Mouse (Mus musculus): ENCODE data around the gene Atf6. TPM values are rescaled to one million over a fixed set of nuclear protein-coding genes. Genes with fewer than 3 reads are reported as not detected.

The Atf6 gene
- polyA plus RNA-seq, 1 experiment from 2014 or later, result 56.5 TPM

DNA sequence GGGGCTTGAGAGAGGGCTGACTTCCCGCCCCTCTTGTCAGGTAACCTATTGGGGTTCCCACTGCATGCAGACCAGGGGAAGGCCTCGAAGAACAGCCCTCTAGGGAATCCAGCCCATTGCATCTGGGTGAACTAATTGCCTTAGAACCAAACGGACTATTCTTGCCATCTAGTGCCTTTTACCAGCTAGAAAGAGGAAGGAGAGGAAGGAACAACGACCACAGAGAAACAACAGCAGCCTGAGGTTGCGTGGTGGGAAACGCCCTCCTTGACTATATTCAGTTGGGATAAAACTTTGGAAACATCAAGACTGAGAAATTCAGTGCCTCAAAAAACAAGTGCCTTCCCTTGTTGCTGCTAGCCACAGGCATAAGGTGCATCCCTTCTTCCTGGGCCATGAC is 183.7 kb downstream of the Atf6 start:
- Histone ChIP-seq H3K4me3 (ENCODE audit: inconsistent target) (no peak overlapping the region), H3K79me2 (ENCODE audit: inconsistent target) (no peaks in the 10 kb centered on the region), H3K27ac (no peak overlapping the region), H3K36me3 (ENCODE audit: inconsistent target) (no peaks in the 10 kb centered on the region)
- WGBS (ENCODE audit: missing documents), result 9% methylated on average over 6 of the region's 6 CpGs

DNA sequence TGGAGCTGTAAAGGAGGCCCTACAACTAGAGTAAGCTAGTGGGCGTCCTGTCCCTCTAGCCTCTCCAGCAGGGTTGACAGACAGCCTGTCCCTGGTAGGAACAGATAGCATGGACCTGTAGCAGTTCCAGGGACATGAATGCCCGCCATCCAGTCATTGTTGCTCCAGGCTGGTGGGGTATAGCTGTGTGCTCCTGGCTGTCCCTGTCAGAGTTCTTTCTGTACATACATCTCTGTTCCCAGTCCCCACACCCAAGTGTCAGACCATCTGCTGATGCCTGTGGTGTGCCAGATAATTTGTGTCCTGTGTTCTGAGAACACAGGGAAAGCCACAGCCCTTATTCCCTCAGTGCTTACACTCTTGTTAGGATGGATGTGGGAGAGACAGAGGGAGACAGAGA is 187.9 kb downstream of the Atf6 start:
- Histone ChIP-seq H3K79me2 (ENCODE audit: inconsistent target) (no peaks in the 10 kb centered on the region), H3K4me3 (ENCODE audit: inconsistent target) (no peak overlapping the region), H3K36me3 (ENCODE audit: inconsistent target) (no peaks in the 10 kb centered on the region), H3K27ac (no peak overlapping the region)
- 96% methylated on average over 2 of the region's 2 CpGs for WGBS (ENCODE audit: missing documents)

GRCm38 (mm10) chr1:170678861-170679260 is 188.7 kb downstream of the Atf6 start:
- H3K27ac ChIP-seq, result no peak overlapping the region
- H3K4me3 ChIP-seq (ENCODE audit: inconsistent target), result no peak overlapping the region
- WGBS (ENCODE audit: missing documents), result 83% methylated on average over 4 of the region's 4 CpGs
- no peaks in the 10 kb centered on the region for H3K36me3 ChIP-seq (ENCODE audit: inconsistent target)
- H3K79me2 ChIP-seq (ENCODE audit: inconsistent target), result no peaks in the 10 kb centered on the region

- Histone ChIP-seq H3K79me2 (ENCODE audit: inconsistent target) (no peaks in the 10 kb centered on the region), H3K36me3 (ENCODE audit: inconsistent target) (no peaks in the 10 kb centered on the region), H3K27ac (no peak overlapping the region), H3K4me3 (ENCODE audit: inconsistent target) (no peak overlapping the region)
- 95% methylated on average over 4 of the region's 4 CpGs for WGBS (ENCODE audit: missing documents)
Observed at GRCm38 (mm10) chr1:170677681-170678080, 189.9 kb downstream of the Atf6 start.

DNA sequence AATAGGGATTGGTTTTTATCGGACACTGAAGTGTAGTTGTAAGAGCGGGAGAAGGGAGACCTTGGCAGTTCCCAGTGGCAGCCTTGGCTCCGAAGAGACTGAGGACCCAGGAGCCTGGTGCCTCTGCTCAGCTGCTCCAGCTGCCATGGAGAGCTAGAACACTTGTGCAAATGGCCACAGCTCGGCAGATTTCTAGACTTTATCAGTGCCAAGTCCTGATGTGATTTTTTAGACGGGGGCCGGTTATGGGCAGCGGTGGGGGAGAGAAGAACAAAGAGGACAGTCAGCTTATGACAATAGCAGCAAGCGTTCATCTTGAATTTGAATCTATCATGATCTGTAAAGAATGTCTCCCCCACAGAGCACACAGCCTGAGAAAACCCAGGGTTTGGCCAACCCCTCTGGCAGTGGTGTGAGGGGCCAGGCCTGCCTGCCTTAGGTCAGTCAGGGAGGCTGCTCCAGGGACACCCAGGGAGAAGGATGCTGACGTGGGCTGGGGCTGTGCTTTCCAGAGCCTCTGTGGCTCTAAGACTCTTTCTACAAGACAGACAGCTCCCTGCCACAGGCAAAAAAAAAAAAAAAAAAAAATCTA is 193.3 kb downstream of the Atf6 start:
- Histone ChIP-seq H3K36me3 (ENCODE audit: inconsistent target) (no peaks in the 10 kb centered on the region), H3K79me2 (ENCODE audit: inconsistent target) (no peaks in the 10 kb centered on the region)
- 91% methylated on average over 9 of the region's 9 CpGs for WGBS (ENCODE audit: missing documents)

GRCm38 (mm10) chr1:170665200-170665599 is 202.4 kb downstream of the Atf6 start:
- Histone ChIP-seq H3K27ac (no peak overlapping the region), H3K4me3 (ENCODE audit: inconsistent target) (no peak overlapping the region), H3K36me3 (ENCODE audit: inconsistent target) (no peaks in the 10 kb centered on the region), H3K79me2 (ENCODE audit: inconsistent target) (no peaks in the 10 kb centered on the region)
- WGBS (ENCODE audit: missing documents), result 94% methylated on average over 7 of the region's 7 CpGs

More for the DNA sequence above, 193.3 kb downstream of the Atf6 start:
- H3K4me3 ChIP-seq (ENCODE audit: inconsistent target), result no peak overlapping the region
- H3K27ac ChIP-seq, result no peak overlapping the region

GRCm38 (mm10) chr1:170664620-170665185 is 202.9 kb downstream of the Atf6 start:
- WGBS (ENCODE audit: missing documents), result 94% methylated on average over 11 of the region's 11 CpGs
- no peak overlapping the region for H3K27ac ChIP-seq
- H3K36me3 ChIP-seq (ENCODE audit: inconsistent target), result no peaks in the 10 kb centered on the region
- no peak overlapping the region for H3K4me3 ChIP-seq (ENCODE audit: inconsistent target)
- no peaks in the 10 kb centered on the region for H3K79me2 ChIP-seq (ENCODE audit: inconsistent target)

DNA sequence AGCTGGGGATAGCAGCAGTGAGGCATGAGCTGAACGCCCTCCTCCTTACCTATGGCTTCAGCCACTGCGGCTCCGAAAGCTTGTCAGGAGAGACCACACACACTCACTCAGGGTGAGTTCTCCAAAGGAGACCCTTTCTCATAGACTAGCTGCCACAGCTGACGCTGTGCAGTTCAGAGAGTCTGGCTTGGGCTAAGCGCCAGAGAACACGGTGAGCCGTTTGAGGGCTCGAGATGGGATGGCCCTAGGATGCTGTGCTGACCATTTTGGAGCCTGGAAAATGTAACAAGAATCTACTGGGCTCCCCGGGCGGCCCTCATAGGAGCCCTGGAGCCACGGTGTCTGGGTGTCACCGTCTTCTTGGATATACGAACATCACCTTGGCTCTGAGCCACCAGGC is 208.3 kb downstream of the Atf6 start:
- WGBS (ENCODE audit: missing documents), result 94% methylated on average over 13 of the region's 13 CpGs
- Histone ChIP-seq H3K4me3 (ENCODE audit: inconsistent target) (no peak overlapping the region), H3K79me2 (ENCODE audit: inconsistent target) (no peaks in the 10 kb centered on the region), H3K36me3 (ENCODE audit: inconsistent target) (no peaks in the 10 kb centered on the region), H3K27ac (no peak overlapping the region)

DNA sequence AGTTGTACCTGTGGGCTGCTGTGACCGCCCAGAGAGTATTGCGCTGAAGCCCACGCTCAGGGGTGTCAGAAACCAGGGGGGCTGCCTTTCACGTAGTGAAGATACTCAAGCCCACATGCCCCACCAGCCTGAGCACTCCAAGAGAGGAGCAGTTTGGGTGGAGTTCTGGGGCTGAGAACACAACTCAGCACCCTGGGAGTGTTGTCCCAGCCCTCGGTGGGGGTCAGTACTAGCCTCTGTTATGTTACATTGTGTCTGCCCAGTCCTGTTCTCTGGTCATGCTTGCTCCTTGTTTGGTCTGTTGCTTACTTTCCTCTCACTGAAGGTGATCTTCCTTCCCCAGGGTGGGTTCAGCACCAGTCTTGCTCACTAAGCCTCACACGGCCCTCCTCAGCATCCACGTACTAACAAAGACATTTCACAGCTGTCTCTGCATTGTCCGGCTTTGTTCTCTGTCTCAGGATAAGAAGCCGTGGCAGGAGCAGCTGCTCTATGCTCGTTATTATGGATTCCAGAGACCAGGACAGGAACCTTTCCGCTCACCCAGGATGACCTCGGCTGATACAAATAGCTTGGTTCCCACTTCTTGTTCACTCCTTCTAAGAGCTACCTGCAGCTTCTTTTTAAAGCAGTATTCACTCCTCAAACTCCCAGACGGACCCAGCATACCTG is 209.8 kb downstream of the Atf6 start:
- WGBS (ENCODE audit: missing documents), result 95% methylated on average over 13 of the region's 13 CpGs
- no peaks in the 10 kb centered on the region for H3K79me2 ChIP-seq (ENCODE audit: inconsistent target)
- H3K27ac ChIP-seq, result no peak overlapping the region
- H3K4me3 ChIP-seq (ENCODE audit: inconsistent target), result no peak overlapping the region
- H3K36me3 ChIP-seq (ENCODE audit: inconsistent target), result no peaks in the 10 kb centered on the region

DNA sequence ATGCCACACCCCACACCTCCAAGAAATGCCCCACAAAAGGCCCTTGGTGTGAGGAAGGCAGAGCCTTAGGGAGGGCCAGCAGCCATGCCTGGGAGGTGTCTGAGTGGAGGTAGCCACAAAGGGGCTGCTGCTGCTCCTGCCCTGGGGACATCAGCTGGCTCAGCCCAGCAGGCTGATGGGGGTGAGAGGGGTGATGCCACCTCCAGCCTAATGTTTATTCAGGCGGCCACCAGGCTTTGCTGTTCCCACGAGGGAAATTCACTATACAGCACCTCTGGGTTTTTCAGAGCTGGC is 210.4 kb downstream of the Atf6 start:
- Histone ChIP-seq H3K4me3 (ENCODE audit: inconsistent target) (no peak overlapping the region), H3K79me2 (ENCODE audit: inconsistent target) (no peaks in the 10 kb centered on the region), H3K27ac (no peak overlapping the region), H3K36me3 (ENCODE audit: inconsistent target) (no peaks in the 10 kb centered on the region)
- WGBS (ENCODE audit: missing documents), result 80% methylated on average over 2 of the region's 2 CpGs

GRCm38 (mm10) chr1:170656518-170657227 is 210.9 kb downstream of the Atf6 start:
- Histone ChIP-seq H3K4me3 (ENCODE audit: inconsistent target) (no peak overlapping the region), H3K79me2 (ENCODE audit: inconsistent target) (no peaks in the 10 kb centered on the region), H3K36me3 (ENCODE audit: inconsistent target) (no peaks in the 10 kb centered on the region), H3K27ac (no peak overlapping the region)
- WGBS (ENCODE audit: missing documents), result 91% methylated on average over 11 of the region's 11 CpGs

GRCm38 (mm10) chr1:170655280-170655917 is 212.2 kb downstream of the Atf6 start:
- Histone ChIP-seq H3K4me3 (ENCODE audit: inconsistent target) (no peak overlapping the region), H3K27ac (no peak overlapping the region), H3K36me3 (ENCODE audit: inconsistent target) (no peaks in the 10 kb centered on the region), H3K79me2 (ENCODE audit: inconsistent target) (no peaks in the 10 kb centered on the region)
- WGBS (ENCODE audit: missing documents), result 87% methylated on average over 5 of the region's 5 CpGs
